ENCODE assay signal across 18 mouse cellular contexts in genomic region chr5:78032554-78033250, GRCm38 (mm10).
"Had no signal": no experiment of that assay in that cellular context is flagged by ENCODE, and none has a peak within 500 bp of the region (broad histone marks: within the 10 kb centered on the region; RNA-seq: fewer than 3 reads in every experiment).

No protein-coding gene starts in this region.

- ATAC-seq: liver, embryonic 12.5 days had no signal

- H3K27ac ChIP-seq: kidney, embryonic 15.5 days; limb, embryonic 10.5 days; limb, embryonic 13.5 days; liver, embryonic 12.5 days; liver, embryonic 15.5 days; lung, embryonic 15.5 days; midbrain, embryonic 12.5 days had no signal

- H3K27me3 ChIP-seq: kidney, embryonic 15.5 days; limb, embryonic 13.5 days; liver, embryonic 12.5 days; liver, embryonic 15.5 days; lung, embryonic 15.5 days; megakaryocyte, embryonic 14.5 days; midbrain, embryonic 12.5 days had no signal

- H3K36me3 ChIP-seq: kidney, embryonic 15.5 days; limb, embryonic 10.5 days; limb, embryonic 13.5 days; liver, embryonic 12.5 days; liver, embryonic 15.5 days; lung, embryonic 15.5 days; midbrain, embryonic 12.5 days had no signal

- H3K9me3 ChIP-seq: kidney, embryonic 15.5 days; limb, embryonic 10.5 days; limb, embryonic 13.5 days; liver, embryonic 12.5 days; liver, embryonic 15.5 days; lung, embryonic 15.5 days; megakaryocyte, embryonic 14.5 days; midbrain, embryonic 12.5 days had no signal

- H3K9ac ChIP-seq: kidney, embryonic 15.5 days; limb, embryonic 13.5 days; liver, embryonic 12.5 days; liver, embryonic 15.5 days; lung, embryonic 15.5 days; midbrain, embryonic 12.5 days had no signal

- H3K4me1 ChIP-seq: kidney, embryonic 15.5 days; limb, embryonic 10.5 days; limb, embryonic 13.5 days; liver, embryonic 12.5 days; liver, embryonic 15.5 days; lung, embryonic 15.5 days; megakaryocyte, embryonic 14.5 days; midbrain, embryonic 12.5 days had no signal

- H3K4me2 ChIP-seq: kidney, embryonic 15.5 days; limb, embryonic 13.5 days; liver, embryonic 12.5 days; liver, embryonic 15.5 days; lung, embryonic 15.5 days; midbrain, embryonic 12.5 days had no signal

- DNase-seq: kidney, adult 8-10 months; kidney, postnatal 10 days; kidney, postnatal 36 days; liver; lung, adult 18-20 months; lung, postnatal 10 days; lung, postnatal 36 days; thymus, adult 2 months; thymus, postnatal 14 days; thymus, postnatal 4 days had no signal

- H3K4me3 ChIP-seq: kidney, embryonic 15.5 days; limb, embryonic 10.5 days; limb, embryonic 13.5 days; liver, embryonic 12.5 days; liver, embryonic 15.5 days; lung, embryonic 15.5 days; megakaryocyte, embryonic 14.5 days; midbrain, embryonic 12.5 days had no signal
